Mouse (Mus musculus): ENCODE data around the gene Tmem274.

DNA sequence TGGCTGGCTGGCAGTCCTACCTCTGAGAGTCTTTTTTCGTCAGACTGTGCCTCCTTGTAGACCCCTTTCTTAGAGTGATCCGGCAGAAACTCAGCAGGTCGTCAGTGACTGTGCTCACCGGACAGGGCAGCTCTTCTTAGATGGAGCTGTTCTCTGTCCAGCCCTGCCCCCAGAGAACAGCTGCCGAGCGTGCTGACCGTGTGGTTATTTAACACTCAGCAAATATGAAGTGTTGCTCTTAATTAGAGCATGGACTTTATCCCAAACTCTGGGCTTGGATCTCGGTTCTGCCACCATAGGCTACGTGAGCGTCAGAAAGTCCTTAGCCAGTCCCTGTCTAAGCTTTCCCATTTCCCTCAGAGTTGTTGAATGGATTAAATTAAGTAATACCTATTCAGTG lies 44.1 kb downstream of the Tmem274 start:
- TF ChIP-seq POLR2A (IDR thresholded peaks at IDR 0.05; ENCODE audit: low read depth, low read length) (no peak), CTCF (conservative IDR thresholded peaks at IDR 0.05; ENCODE audit: insufficient read depth, insufficient read length, low read depth, low read length) (no peak)

All from kidney, adult 2 months (tissue).